Mouse (Mus musculus): ENCODE measurements around the gene Med16. TPM values are rescaled to one million over a fixed set of nuclear protein-coding genes. Genes with fewer than 3 reads are reported as not detected.
A peak's percentile ranks its signal among the peaks of the same experiment; 100 is the strongest.
"Not testable (repeated sequence)": the region's sequence is repeated elsewhere in the genome, so short reads cannot be mapped to it uniquely, and the experiment has no call there.

Med16 gene
- total RNA-seq, 2 experiments from 2014 or later: 31.2 to 32.8 TPM

- DNase-seq (ENCODE audit: low spot score): no peak
Observed at GRCm38 (mm10) chr10:79886611-79887010, 22.1 kb downstream of the Med16 start.

GRCm38 (mm10) chr10:79886054-79886453 lies 22.7 kb downstream of the Med16 start, which contains the start of gene Elane:
TSS of gene Elane (plus strand) at chr10:79886247.
- DNase-seq (ENCODE audit: low spot score): no peak

- DNase-seq (ENCODE audit: low spot score): not testable (repeated sequence)
Observed at GRCm38 (mm10) chr10:79884938-79885337, 23.8 kb downstream of the Med16 start.

- DNase-seq (ENCODE audit: low spot score): peak; percentile 67
Observed at GRCm38 (mm10) chr10:79884446-79884845, 24.3 kb downstream of the Med16 start.

- DNase-seq (ENCODE audit: low spot score): peak; percentile 85
Observed at GRCm38 (mm10) chr10:79883297-79884084, 25.2 kb downstream of the Med16 start.

- DNase-seq (ENCODE audit: low spot score): no peak
Observed at GRCm38 (mm10) chr10:79881981-79882380, 26.7 kb downstream of the Med16 start.

- no peak for DNase-seq (ENCODE audit: low spot score)
Observed at GRCm38 (mm10) chr10:79880721-79881120, 28.0 kb downstream of the Med16 start.

- no peak for DNase-seq (ENCODE audit: low spot score)
Observed at GRCm38 (mm10) chr10:79879527-79879926, 29.2 kb downstream of the Med16 start.

- peak; percentile 66 for DNase-seq (ENCODE audit: low spot score)
Observed at GRCm38 (mm10) chr10:79877757-79878156, 31.0 kb downstream of the Med16 start.

GRCm38 (mm10) chr10:79877174-79877573 lies 31.5 kb downstream of the Med16 start:
- no peak for DNase-seq (ENCODE audit: low spot score)

GRCm38 (mm10) chr10:79874290-79874862 lies 34.3 kb downstream of the Med16 start, which contains the start of the genes Prtn3 and Plppr3:
TSS of gene Prtn3 (plus strand) at chr10:79874476.
TSS of gene Plppr3 (minus strand) at chr10:79874634.
- no peak for DNase-seq (ENCODE audit: low spot score)

GRCm38 (mm10) chr10:79873715-79874289 lies 34.9 kb downstream of the Med16 start:
- DNase-seq (ENCODE audit: low spot score): no peak

- DNase-seq (ENCODE audit: low spot score): no peak
Observed at GRCm38 (mm10) chr10:79873313-79873712, 35.4 kb downstream of the Med16 start.

GRCm38 (mm10) chr10:79872862-79873261 lies 35.9 kb downstream of the Med16 start:
- DNase-seq (ENCODE audit: low spot score): no peak

- DNase-seq (ENCODE audit: low spot score): no peak
Observed at GRCm38 (mm10) chr10:79871845-79872244, 36.9 kb downstream of the Med16 start.

- no peak for DNase-seq (ENCODE audit: low spot score)
Observed at GRCm38 (mm10) chr10:79866601-79867000, 42.1 kb downstream of the Med16 start.

GRCm38 (mm10) chr10:79865801-79866295 lies 42.9 kb downstream of the Med16 start:
- no peak for DNase-seq (ENCODE audit: low spot score)

- DNase-seq (ENCODE audit: low spot score): no peak
Observed at GRCm38 (mm10) chr10:79865189-79865601, 43.5 kb downstream of the Med16 start.

GRCm38 (mm10) chr10:79864351-79865188 lies 44.2 kb downstream of the Med16 start:
- DNase-seq (ENCODE audit: low spot score): no peak

- DNase-seq (ENCODE audit: low spot score): no peak
Observed at GRCm38 (mm10) chr10:79862925-79863324, 45.8 kb downstream of the Med16 start.

- no peak for DNase-seq (ENCODE audit: low spot score)
Observed at GRCm38 (mm10) chr10:79862049-79862788, 46.5 kb downstream of the Med16 start.

All from gastrocnemius, adult 18-20 months (tissue).